Mouse (Mus musculus): ENCODE results near the gene Spdye4b.
"Not testable (repeated sequence)": the region's sequence is repeated elsewhere in the genome, so short reads cannot be mapped to it uniquely, and the experiment has no call there.

Gene Spdye4b

DNA sequence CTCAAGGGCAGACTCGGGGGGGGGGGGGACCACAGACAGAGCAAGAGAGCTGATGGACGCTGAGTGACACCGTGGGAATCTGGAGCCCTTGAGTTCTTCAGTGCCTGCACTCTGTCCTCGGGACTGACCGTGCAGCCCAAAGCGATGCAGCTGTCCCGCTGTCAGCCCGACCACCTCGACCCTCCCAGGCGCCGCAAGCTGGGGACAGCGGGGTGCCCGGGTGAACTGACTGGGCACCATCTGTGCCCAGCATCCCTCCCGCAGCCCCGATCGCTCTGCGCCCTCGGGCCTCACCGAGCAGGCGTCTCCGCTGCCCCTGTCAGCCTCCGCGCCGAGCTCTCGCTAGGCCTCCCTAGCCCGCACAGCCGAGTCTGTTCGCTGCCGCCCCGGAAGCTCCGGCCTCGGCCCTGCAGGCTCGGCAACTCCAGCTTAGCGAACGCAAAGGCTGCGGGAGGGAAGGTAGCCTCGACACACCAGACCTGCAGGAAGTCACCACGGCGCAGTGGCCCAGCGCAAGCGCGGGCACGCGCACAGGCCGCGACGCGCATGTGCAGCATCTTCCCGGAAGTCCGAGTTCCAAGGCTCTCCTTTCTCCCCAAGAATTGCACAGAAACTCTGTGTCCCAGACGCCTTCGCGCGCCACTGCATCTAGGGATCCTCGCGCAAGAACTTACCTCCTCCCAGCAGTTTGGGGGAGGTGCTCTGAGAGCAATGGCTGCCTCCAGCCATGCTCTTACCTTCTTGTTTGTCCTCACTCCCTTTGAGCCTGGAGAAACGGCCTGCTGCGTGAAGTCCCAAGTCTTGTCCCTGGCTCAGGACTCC is at the start of gene Spdye4b, which contains the start of gene Rbak:
Gene Spdye4b (plus strand): TSS at position 763 of the 822 bp plus-strand sequence.
Gene Rbak (minus strand): TSS at position 521 of the 822 bp plus-strand sequence.
- peak; percentile 93 to 96 for DNase-seq

GRCm38 (mm10) chr5:143132935-143133514 is 47.8 kb upstream of the Spdye4b start:
- no peak for DNase-seq

DNA sequence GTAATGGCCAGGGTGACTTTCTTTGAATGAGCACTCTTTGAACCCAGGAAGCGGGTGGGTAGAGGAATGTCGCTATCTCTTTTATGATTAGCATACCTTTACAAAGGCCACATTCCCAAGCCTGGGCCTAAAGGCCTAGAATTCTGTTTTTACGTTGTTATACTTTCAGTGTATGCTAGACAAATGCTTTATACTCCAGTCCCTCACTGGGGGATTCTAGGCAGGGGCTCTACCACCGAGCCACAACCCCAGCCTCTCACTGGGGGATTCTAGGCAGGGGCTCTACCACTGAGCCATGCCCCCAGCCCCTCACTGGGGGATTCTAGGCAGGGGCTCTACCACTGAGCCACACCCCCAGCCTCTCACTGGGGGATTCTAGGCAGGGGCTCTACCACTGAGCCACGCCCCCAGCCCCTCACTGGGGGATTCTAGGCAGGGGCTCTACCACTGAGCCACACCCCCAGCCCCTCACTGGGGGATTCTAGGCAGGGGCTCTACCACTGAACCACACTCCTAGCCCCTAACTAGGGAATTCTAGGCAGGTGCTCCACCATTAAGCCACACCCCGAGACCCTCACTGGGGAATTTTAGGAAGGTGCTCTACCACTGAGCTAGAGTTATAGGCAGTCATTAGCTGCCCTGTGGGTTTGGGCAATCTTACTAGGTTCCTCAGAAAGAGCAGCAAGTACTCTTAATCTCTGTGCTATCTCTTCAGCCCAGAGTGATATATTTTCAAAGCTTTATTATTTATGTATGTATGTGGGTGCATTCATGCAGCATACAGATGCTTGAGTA is 46.4 kb upstream of the Spdye4b start:
- not testable (repeated sequence) for DNase-seq

DNA sequence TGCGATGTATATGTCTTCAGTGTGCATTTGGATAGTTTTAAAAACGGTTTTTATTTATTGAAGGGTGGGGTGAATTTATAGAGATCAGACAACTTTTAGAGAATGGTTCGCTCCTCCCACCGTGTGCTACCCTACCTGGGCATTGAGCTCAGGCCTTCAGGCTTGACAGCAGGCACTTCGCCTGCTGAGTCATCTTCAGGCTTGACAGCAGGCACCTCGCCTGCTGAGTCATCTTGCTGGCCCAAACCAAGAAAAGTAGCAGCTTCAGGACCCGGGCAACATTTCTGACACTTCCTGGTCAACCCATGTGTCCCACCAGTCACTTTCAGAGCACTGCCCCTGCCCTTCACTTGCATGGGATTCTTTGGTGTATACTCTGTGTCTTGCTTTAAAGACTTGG is 45.8 kb upstream of the Spdye4b start:
- DNase-seq = no peak

DNA sequence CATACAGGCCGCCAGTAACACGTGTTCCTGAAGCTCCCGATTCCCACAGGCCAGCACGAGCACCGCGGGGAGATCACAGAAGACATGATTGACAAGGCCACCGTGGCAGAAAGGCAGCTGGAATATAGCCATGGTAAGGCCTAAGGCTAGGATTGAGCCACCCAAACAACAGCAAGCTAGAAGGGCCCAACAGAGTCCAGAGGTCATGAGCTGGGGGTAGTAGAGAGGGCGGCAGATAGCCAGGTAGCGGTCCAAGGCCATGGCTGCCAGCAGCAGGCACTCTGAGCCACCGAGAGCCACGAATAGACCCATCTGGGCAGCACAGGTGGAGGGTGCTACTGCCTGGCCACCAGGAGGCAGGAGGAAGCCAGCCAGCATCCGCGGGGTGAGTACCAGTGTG is 43.2 kb upstream of the Spdye4b start:
- no peak for DNase-seq

- DNase-seq = no peak
Observed at GRCm38 (mm10) chr5:143147481-143147880, 33.3 kb upstream of the Spdye4b start, which contains the start of gene Olfr718-ps1. Gene Olfr718-ps1, minus strand, starts transcription at chr5:143147581.

GRCm38 (mm10) chr5:143148661-143149060 is 32.2 kb upstream of the Spdye4b start:
- no peak for DNase-seq

DNA sequence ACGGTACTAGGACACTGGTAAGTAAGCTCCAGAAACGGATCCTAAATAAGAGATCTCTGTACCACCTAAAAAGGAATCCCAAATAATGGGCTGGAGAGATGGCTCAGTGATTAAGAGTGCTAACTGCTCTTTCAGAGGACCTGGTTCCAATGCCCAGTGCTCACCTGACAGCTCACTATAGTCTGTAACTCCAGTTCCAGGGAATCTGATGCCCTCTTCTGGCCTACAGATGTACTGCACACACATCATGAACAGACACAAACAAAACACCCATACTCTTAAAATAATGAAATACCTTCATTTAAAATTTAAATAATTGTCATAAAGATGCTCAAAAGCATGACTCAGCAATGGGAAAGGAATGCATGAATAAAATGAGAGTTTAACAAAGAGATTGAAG is 31.3 kb upstream of the Spdye4b start:
- no peak for DNase-seq

DNA sequence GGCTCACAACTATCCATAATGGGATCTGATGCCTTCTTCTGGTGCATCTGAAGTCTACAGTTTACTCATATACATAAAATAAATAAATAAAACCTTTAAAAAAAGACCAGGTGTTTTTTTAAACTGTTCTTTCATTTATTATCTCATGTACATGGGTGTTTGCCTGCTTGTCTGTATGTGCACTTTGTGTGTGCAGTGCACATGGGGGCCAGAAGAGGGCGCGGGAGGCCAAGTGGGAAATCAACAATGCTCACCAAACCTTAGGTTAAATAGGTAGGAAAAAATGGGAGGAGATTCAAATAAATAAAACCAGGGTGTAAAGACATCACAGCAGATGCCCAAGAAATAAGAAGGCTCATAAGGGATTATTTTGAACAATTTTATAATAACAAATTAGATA is 30.8 kb upstream of the Spdye4b start:
- DNase-seq = no peak

DNA sequence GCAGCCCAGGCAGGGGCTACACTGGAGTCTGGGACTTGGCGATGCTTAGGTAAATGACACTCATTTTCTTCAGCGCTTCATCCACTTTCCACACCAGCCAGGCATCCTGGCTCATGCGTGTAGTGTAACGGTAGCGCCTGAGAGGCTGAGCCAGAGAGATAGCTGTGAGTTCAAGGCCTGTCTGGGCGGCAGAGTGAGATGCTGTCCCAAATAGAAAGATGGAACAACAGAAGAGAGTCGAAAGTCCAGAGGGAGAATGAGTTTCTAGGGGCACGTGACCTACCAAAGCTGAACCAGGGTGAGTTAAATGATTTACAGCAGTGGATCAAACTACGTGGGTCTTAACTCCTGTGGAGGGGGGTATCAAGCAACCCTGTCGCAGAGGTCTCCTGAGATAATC is 27.1 kb upstream of the Spdye4b start:
- DNase-seq = peak in 1 of 2 experiments; percentile 10

DNA sequence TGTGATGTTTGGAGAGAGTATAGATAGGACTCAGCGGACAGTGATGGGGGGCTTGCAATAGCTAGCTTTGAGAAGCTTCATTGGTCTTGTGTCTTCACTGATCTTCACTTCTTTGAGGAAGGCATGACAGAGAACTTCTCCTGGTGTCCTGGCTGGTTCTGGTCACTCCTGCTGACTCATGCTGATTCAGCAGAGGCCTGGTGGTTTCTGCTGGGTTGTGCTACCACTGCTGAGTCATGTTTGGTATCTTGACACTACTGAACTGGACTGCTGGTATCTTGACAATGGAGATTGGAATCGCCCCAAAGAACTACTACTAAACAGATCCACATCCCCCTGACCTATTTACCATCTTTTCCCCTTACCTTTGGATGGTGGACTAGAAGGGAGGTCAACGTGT is 25.3 kb upstream of the Spdye4b start:
- no peak for DNase-seq

GRCm38 (mm10) chr5:143165508-143166070 is 15.2 kb upstream of the Spdye4b start:
- DNase-seq = peak; percentile 70 to 79

DNA sequence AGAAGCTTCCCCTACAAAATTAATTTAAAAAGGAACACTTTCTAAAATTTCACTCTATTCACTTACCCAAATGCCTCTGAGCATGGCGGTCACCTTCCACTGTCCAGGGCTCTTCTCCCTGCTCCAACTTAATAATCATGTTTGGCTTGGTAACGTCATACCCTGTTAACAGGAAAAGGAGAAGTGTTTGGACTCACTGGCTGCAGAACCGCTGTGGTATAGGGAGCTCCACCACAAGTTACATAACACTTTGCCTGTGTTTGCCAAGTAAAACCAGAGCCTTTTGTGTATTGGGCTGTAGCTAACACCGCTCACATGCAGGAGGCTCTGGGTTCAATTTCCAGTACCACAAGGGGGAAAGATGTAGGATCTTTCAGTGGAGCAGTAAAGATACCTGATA is 4.8 kb upstream of the Spdye4b start:
- DNase-seq = no peak

DNA sequence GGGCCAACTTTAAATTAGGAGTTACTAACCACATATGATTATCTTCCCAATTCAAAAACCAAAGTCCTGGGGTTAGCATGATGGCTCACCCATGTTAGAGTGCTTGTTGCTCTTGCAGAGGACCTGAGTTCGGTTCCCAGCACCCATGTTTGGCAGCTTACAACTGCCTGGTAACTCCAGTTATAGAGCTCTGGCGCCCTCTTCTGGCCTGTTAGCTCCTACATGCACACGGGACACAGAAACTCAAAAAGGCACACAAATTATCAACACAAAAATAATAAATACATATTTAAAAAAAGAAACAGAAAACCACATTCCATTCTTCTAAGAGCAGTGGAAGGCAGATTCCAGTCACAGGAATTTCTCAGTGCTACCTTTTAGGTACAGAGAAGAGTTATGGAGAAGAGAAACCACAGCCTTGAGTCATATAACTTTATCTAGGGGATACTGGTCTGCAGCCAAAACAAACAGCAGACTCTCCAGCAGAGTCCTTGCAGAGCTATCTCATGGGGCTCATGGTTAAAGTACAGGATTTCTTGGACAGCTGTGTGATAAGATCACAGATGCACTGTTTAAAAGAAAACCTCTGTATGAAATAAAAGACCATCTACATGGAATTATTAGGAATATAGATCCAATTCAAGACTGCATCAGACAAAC is 3.1 kb upstream of the Spdye4b start:
- DNase-seq = peak in 1 of 2 experiments; percentile 12

DNA sequence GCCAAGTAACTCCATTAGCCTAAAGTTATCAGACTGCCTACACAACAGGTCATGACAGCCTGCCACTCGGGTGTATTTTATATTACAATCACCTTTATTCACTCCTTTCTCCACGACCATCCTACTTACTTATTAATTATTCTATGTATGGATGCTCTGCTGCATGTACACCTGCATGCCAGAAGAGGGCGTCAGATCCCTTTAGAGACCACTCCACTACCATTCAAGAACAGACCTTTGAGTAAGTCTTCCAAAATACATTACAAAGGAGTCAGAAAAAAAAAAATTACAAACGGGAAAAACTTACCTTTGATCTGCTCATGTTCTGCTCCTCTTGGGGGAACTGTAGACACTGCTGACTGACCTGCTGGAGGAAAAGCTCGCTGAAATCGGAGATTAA is 1.6 kb upstream of the Spdye4b start:
- DNase-seq = peak in 1 of 2 experiments; percentile 16

GRCm38 (mm10) chr5:143188014-143188413 is 7.2 kb downstream of the Spdye4b start:
- not testable (repeated sequence) for DNase-seq

- DNase-seq = no peak
Observed at GRCm38 (mm10) chr5:143192806-143193205, 12.0 kb downstream of the Spdye4b start.

- DNase-seq = not testable (repeated sequence)
Observed at GRCm38 (mm10) chr5:143194747-143195146, 13.9 kb downstream of the Spdye4b start.

DNA sequence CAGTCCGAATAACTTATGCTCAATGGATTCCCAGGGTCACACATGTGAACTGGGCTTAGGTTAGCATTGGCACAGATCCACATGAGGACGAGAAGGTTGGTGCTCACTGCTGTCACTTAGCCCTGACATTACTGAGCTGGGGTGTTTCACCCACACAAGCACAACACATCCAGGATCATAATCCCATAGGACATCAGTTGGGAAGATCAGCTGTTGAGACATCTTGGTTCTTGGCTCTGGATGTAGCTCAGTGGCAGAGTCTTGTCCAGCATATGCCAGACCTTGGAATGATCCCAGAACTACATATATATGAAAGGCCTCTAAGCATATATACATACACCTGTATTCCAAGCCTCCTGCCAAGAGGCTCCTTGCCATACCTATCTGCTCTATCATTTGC is 14.3 kb downstream of the Spdye4b start:
- DNase-seq = no peak

DNA sequence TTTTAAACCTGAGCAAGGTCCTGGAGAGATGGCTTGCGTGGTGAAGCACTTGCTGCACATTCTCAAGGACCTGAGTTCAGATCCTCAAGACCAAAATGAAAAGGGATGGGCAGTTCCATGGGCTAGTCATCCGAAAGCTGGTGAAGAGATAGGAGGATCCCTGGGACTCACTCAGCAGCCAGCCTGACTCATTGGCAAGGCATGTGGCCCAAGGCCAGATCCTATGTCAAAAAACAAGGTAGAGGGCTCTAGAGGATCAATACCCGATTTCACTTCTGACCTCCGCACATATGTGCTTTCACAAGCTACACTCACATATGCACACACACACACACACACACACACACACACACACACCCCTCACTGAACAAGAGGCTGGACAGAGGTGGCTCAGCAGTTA is 15.7 kb downstream of the Spdye4b start:
- DNase-seq = no peak

- DNase-seq = peak; percentile 15 to 16
Observed at GRCm38 (mm10) chr5:143205015-143205414, 24.2 kb downstream of the Spdye4b start.

GRCm38 (mm10) chr5:143213832-143214231 is 33.0 kb downstream of the Spdye4b start:
- no peak for DNase-seq

Data from kidney, postnatal 4 days (tissue).